Mouse (Mus musculus) kidney, adult 2 months (tissue): ENCODE measurements around the gene Ccdc191. TPM values are rescaled to one million over a fixed set of nuclear protein-coding genes. Genes with fewer than 3 reads are reported as not detected.

ENCODE experiments used
- DNase-seq: peaks from one replicate; pipeline ENCODE4 v3.0.0; 2021
- H3K27ac ChIP-seq: fragments of 200-500 bp; 2 replicates; pipeline ENCODE4 v1.5.1; 2012; ENCODE audit warnings: low read depth, low read length, control low read depth, inconsistent platforms; ENCODE audit not compliant: insufficient read depth
- H3K27me3 ChIP-seq: fragments of 200-500 bp; replicated peaks from 2 replicates; pipeline ENCODE4 v1.6.1; 2012; ENCODE audit warnings: mild to moderate bottlenecking, moderate library complexity, low read length, inconsistent platforms; ENCODE audit not compliant: control insufficient read depth, insufficient read depth
- H3K36me3 ChIP-seq: fragments of 200-500 bp; 2 replicates; pipeline ENCODE4 v1.6.1; 2012; ENCODE audit warnings: mild to moderate bottlenecking, moderate library complexity, low read length, inconsistent platforms; ENCODE audit not compliant: control insufficient read depth, insufficient read depth
- H3K4me1 ChIP-seq: fragments of 200-500 bp; 2 replicates; pipeline ENCODE4 v1.6.1; 2011; ENCODE audit warnings: low read length; ENCODE audit not compliant: control insufficient read depth, insufficient read depth
- H3K4me3 ChIP-seq: fragments of 200-500 bp; 2 replicates; pipeline ENCODE4 v1.5.1; 2011; ENCODE audit warnings: mild to moderate bottlenecking, low read depth, low read length, control low read depth; ENCODE audit not compliant: insufficient read depth
- CTCF ChIP-seq: fragments of 200-500 bp; conservative IDR thresholded peaks from 2 replicates; pipeline ENCODE4 v1.5.1; 2011; ENCODE audit warnings: low read depth, mild to moderate bottlenecking, control low read depth, low read length, moderate library complexity, mixed read lengths; ENCODE audit not compliant: insufficient read depth, insufficient read length
- POLR2A ChIP-seq: fragments of 200-500 bp; IDR thresholded peaks from one replicate; pipeline ENCODE4 v1.6.1; 2011; ENCODE audit warnings: low read depth, low read length, control low read depth
- WGBS: fragments of 180-500 bp; shearing (Covaris S2); methylation state at CpG from one replicate; pipeline ENCODE4 v1.1.7; 2018; 5-methylcytosine and 5-hydroxymethylcytosine counted together
- polyA plus RNA-seq: library from polyadenylated mRNA; depleted of rRNA; stranded (reverse); fragments of >200 nt; gene quantifications from 2 replicates; pipeline ENCODE4 v1.2.3, GENCODE M21; 2012

The Ccdc191 gene
- polyA plus RNA-seq, 1 experiment: 2.8 TPM

DNA sequence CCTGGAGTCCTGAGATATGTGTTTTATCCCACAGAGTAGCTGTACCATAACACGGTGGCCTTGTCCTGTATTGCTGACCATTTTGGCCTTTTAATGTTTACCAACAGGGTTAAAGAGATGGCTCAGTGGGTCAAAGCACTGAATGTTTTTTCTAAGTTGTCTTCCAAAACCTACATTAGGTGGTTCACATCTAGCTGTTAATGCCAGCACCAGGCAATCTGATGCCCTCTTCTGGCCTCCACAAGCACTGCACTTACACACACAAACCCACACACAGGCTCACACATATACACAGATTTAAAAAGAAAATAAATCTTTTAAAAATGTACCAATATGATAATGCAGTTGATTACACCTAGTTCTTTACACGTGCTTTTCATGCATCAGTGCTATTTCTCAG lies 19.3 kb downstream of the Ccdc191 start:
- peaks cover 2% of the 10 kb centered on the region for H3K36me3 ChIP-seq
- H3K27me3 ChIP-seq: no peaks in the 10 kb centered on the region
- no peak overlapping the region for H3K4me3 ChIP-seq
- no peaks in the 10 kb centered on the region for H3K4me1 ChIP-seq
- H3K27ac ChIP-seq: no peak overlapping the region
- DNase-seq: peak; percentile 29
- WGBS: 80% methylated on average over 2 of the region's 2 CpGs
- no peak for TF ChIP-seq POLR2A
- TF ChIP-seq CTCF: peak; percentile 49

DNA sequence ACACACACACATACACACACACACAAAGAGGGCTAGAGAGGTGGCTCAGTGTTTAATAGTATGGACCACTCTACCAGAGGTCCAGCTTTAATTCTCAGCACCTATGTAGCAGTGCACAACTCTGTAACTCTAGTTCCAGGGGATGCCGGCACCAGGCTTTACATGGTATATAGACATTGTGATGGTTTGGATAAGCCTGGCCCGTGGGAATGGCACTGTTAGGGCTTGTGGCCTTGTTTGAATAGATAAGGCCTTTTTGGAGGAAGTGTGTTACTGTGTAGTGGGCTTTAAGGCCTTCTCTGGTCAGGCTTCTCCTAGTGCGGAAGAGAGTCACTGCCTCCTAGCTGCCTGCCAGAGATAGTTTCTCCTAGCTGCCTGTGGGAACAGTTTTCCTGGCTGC lies 29.3 kb downstream of the Ccdc191 start:
- no peaks in the 10 kb centered on the region for H3K27me3 ChIP-seq
- 99% methylated on average over 3 of the region's 3 CpGs for WGBS
- no peak overlapping the region for H3K4me3 ChIP-seq
- H3K36me3 ChIP-seq: no peaks in the 10 kb centered on the region
- no peaks in the 10 kb centered on the region for H3K4me1 ChIP-seq
- no peak overlapping the region for H3K27ac ChIP-seq
- no peak for DNase-seq
- TF ChIP-seq POLR2A (no peak), CTCF (no peak)

GRCm38 (mm10) chr16:43922024-43922423 lies 32.4 kb downstream of the Ccdc191 start:
- H3K4me3 ChIP-seq: no peak overlapping the region
- H3K27ac ChIP-seq: no peak overlapping the region
- DNase-seq: no peak
- TF ChIP-seq CTCF: no peak
- no peak for TF ChIP-seq POLR2A
- no peaks in the 10 kb centered on the region for H3K36me3 ChIP-seq
- WGBS: 90% methylated on average over 2 of the region's 2 CpGs
- no peaks in the 10 kb centered on the region; the same call in 1 of the 2 replicates for H3K4me1 ChIP-seq
- H3K27me3 ChIP-seq: no peaks in the 10 kb centered on the region

- Histone ChIP-seq H3K4me3 (no peak overlapping the region), H3K36me3 (no peaks in the 10 kb centered on the region), H3K27ac (no peak overlapping the region), H3K4me1 (no peaks in the 10 kb centered on the region; the same call in 1 of the 2 replicates), H3K27me3 (no peaks in the 10 kb centered on the region)
- no peak for DNase-seq
- TF ChIP-seq POLR2A (no peak), CTCF (no peak)
- WGBS: 61% methylated on average over 3 of the region's 3 CpGs
Measured at GRCm38 (mm10) chr16:43922630-43923029, 33.0 kb downstream of the Ccdc191 start.

GRCm38 (mm10) chr16:43925001-43925558 lies 35.5 kb downstream of the Ccdc191 start:
- Histone ChIP-seq H3K4me3 (no peak overlapping the region), H3K4me1 (no peaks in the 10 kb centered on the region; the same call in 1 of the 2 replicates), H3K36me3 (no peaks in the 10 kb centered on the region), H3K27me3 (no peaks in the 10 kb centered on the region), H3K27ac (no peak overlapping the region)
- TF ChIP-seq CTCF: no peak
- TF ChIP-seq POLR2A: no peak
- DNase-seq: no peak
- 39% methylated on average over 6 of the region's 6 CpGs for WGBS

DNA sequence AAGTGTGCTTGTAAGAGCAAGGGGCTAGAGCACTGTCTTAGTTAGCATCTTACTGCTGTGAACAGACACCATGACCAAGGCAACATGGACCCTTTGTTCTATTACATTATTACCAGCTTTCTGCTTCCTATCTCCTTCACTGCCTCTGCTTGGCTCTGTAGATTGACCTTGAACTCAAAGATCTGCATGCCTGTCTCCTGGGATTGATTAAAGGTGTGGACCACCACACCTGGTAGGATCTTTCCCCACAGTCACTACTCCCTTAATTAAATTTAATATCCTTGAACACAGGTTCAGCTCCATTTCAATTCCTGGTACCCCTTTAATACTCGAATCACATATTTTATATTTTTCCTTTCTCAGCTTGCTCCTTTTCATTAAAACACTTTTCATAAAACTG lies 36.2 kb downstream of the Ccdc191 start:
- Histone ChIP-seq H3K4me3 (no peak overlapping the region), H3K36me3 (no peaks in the 10 kb centered on the region), H3K27ac (no peak overlapping the region), H3K27me3 (no peaks in the 10 kb centered on the region), H3K4me1 (no peaks in the 10 kb centered on the region; the same call in 1 of the 2 replicates)
- no peak for DNase-seq
- TF ChIP-seq CTCF (no peak), POLR2A (no peak)
- WGBS: 65% methylated on average over 1 of the region's 1 CpGs

- TF ChIP-seq POLR2A: no peak
- TF ChIP-seq CTCF: no peak
- peak within 1 kb of the TSS; percentile 31 for H3K27ac ChIP-seq
- 76% methylated on average over 6 of the region's 6 CpGs for WGBS
- no peaks in the 10 kb centered on the region for H3K27me3 ChIP-seq
- DNase-seq: peak; percentile 36
- H3K36me3 ChIP-seq: no peaks in the 10 kb centered on the region
- H3K4me1 ChIP-seq: no peaks in the 10 kb centered on the region; the same call in 1 of the 2 replicates
- H3K4me3 ChIP-seq: no peak within 1 kb of the TSS
Measured at GRCm38 (mm10) chr16:43926341-43926859, 36.8 kb downstream of the Ccdc191 start, which contains the start of gene Qtrt2. Gene Qtrt2, minus strand, starts transcription at chr16:43926809.
